Mouse (Mus musculus) heart, postnatal 36 days (tissue): ENCODE data around the gene Ccne1. TPM values are rescaled to one million over a fixed set of nuclear protein-coding genes. Genes with fewer than 3 reads are reported as not detected.
"Not testable (repeated sequence)": the region's sequence is repeated elsewhere in the genome, so short reads cannot be mapped to it uniquely, and the experiment has no call there.

ENCODE experiments used
- DNase-seq, 2 experiments: peaks; one replicate each; pipeline ENCODE4 v3.0.0; 2021 to 2022
- intact Hi-C: fragments of 180-260 bp; cut with DNase I; formaldehyde crosslinking; loops from one replicate; pipeline ENCODE4 v1.15.1; 2025
- total RNA-seq, 2 experiments: library from RNA; stranded (reverse); gene quantifications; 2 replicates each; pipeline ENCODE4 v1.2.3; 2021

Gene Ccne1
- total RNA-seq = 1 to 10 TPM in 1 of 2 experiments, under 1 TPM in 1; 0.70 to 1.5 TPM

GRCm38 (mm10) chr7:38107371-38108259 is at the start of gene Ccne1:
Gene Ccne1 (minus strand): TSS chr7:38107534.
- DNase-seq = peak; percentile 100
- intact Hi-C loops = loop anchor here (1.0 to 2.0 kb wide), 2 partner anchors 22 to 87 kb away; no protein-coding TSS in a partner anchor

GRCm38 (mm10) chr7:38155829-38156228 is 48.5 kb upstream of the Ccne1 start:
- no peak for DNase-seq
- intact Hi-C loops = no loop called here

GRCm38 (mm10) chr7:38152571-38152970 is 45.2 kb upstream of the Ccne1 start:
- intact Hi-C loops = no loop called here
- no peak for DNase-seq

GRCm38 (mm10) chr7:38151706-38152312 is 44.5 kb upstream of the Ccne1 start:
- DNase-seq = no peak
- intact Hi-C loops = no loop called here

GRCm38 (mm10) chr7:38147477-38147876 is 40.1 kb upstream of the Ccne1 start:
- intact Hi-C loops = no loop called here
- DNase-seq = no peak

GRCm38 (mm10) chr7:38141747-38142545 is 34.6 kb upstream of the Ccne1 start:
- intact Hi-C loops = loop anchor here (2.0 kb wide), 1 partner anchor 81 kb away; no protein-coding TSS in a partner anchor

GRCm38 (mm10) chr7:38140324-38140723 is 33.0 kb upstream of the Ccne1 start:
- no peak for DNase-seq
- intact Hi-C loops = loop anchor here (2.0 kb wide), 1 partner anchor 80 kb away; no protein-coding TSS in a partner anchor

More at GRCm38 (mm10) chr7:38141747-38142545, 34.6 kb upstream of the Ccne1 start:
- peak; percentile 76 to 89 for DNase-seq

GRCm38 (mm10) chr7:38134471-38134870 is 27.1 kb upstream of the Ccne1 start:
- DNase-seq = no peak
- intact Hi-C loops = loop anchor here (5.0 kb wide), 1 partner anchor 762 kb away; no protein-coding TSS in a partner anchor

- peak in 1 of 2 experiments; percentile 33 for DNase-seq
- intact Hi-C loops = loop anchor here (1.0 to 5.0 kb wide), 2 partner anchors 70 to 759 kb away; no protein-coding TSS in a partner anchor
Observed at GRCm38 (mm10) chr7:38131186-38131585, 23.9 kb upstream of the Ccne1 start.

- DNase-seq = no peak
- intact Hi-C loops = loop anchor here (5.0 kb wide), 1 partner anchor 758 kb away; no protein-coding TSS in a partner anchor
Observed at GRCm38 (mm10) chr7:38129986-38130729, 22.8 kb upstream of the Ccne1 start.

- no peak for DNase-seq
- intact Hi-C loops = no loop called here
Observed at GRCm38 (mm10) chr7:38129491-38129890, 22.2 kb upstream of the Ccne1 start.

- intact Hi-C loops, DNase-seq: not testable (repeated sequence)
Observed at GRCm38 (mm10) chr7:38128256-38128655, 20.9 kb upstream of the Ccne1 start.

GRCm38 (mm10) chr7:38125565-38126159 is 18.3 kb upstream of the Ccne1 start:
- DNase-seq = no peak
- intact Hi-C loops = no loop called here

- intact Hi-C loops, DNase-seq: not testable (repeated sequence)
Observed at GRCm38 (mm10) chr7:38124164-38124563, 16.8 kb upstream of the Ccne1 start.

- intact Hi-C loops = no loop called here
- DNase-seq = no peak
Observed at GRCm38 (mm10) chr7:38118594-38118993, 11.3 kb upstream of the Ccne1 start.

GRCm38 (mm10) chr7:38112451-38112850 is 5.1 kb upstream of the Ccne1 start:
- intact Hi-C loops = loop anchor here (5.0 kb wide), 1 partner anchor 40 kb away; no protein-coding TSS in a partner anchor
- no peak for DNase-seq

- intact Hi-C loops = loop anchor here (5.0 kb wide), 1 partner anchor 40 kb away; no protein-coding TSS in a partner anchor
- DNase-seq = no peak
Observed at GRCm38 (mm10) chr7:38111996-38112395, 4.7 kb upstream of the Ccne1 start.

GRCm38 (mm10) chr7:38108260-38108632 is 912 bp upstream of the Ccne1 start:
- intact Hi-C loops = no loop called here
- no peak for DNase-seq

GRCm38 (mm10) chr7:38106711-38107311 is 523 bp downstream of the Ccne1 start:
- intact Hi-C loops = loop anchor here (1.0 to 2.0 kb wide), 2 partner anchors 22 to 86 kb away; no protein-coding TSS in a partner anchor

More at GRCm38 (mm10) chr7:38106711-38107311, 523 bp downstream of the Ccne1 start:
- peak; percentile 7 to 14 for DNase-seq
